Mouse (Mus musculus) testis, adult 2 months (tissue): ENCODE data around the gene Mrps22. TPM values are rescaled to one million over a fixed set of nuclear protein-coding genes. Genes with fewer than 3 reads are reported as not detected.
A peak's percentile ranks its signal among the peaks of the same experiment; 100 is the strongest.

Experiments
- H3K27ac ChIP-seq: fragments of 200-500 bp; 2 replicates; pipeline ENCODE4 v1.5.1; 2012; ENCODE audit warnings: low read depth, low read length; ENCODE audit not compliant: control insufficient read depth, insufficient read depth
- H3K27me3 ChIP-seq: fragments of 200-500 bp; 2 replicates; pipeline ENCODE4 v1.6.1; 2012; ENCODE audit warnings: mild to moderate bottlenecking, low read length, moderate library complexity; ENCODE audit not compliant: control insufficient read depth, insufficient read depth
- H3K36me3 ChIP-seq: fragments of 200-500 bp; 2 replicates; pipeline ENCODE4 v1.6.1; 2012; ENCODE audit warnings: mild to moderate bottlenecking, low read length; ENCODE audit not compliant: control insufficient read depth, insufficient read depth
- H3K4me1 ChIP-seq: fragments of 200-500 bp; 2 replicates; pipeline ENCODE4 v1.6.1; 2012; ENCODE audit warnings: low read length; ENCODE audit not compliant: control insufficient read depth, insufficient read depth
- H3K4me3 ChIP-seq: fragments of 200-500 bp; 2 replicates; pipeline ENCODE4 v1.5.1; 2012; ENCODE audit warnings: low read depth, mild to moderate bottlenecking, low read length, moderate library complexity, mixed read lengths; ENCODE audit not compliant: control insufficient read depth
- CTCF ChIP-seq: fragments of 200-500 bp; IDR thresholded peaks from 2 replicates; pipeline ENCODE4 v1.5.1; 2012; ENCODE audit warnings: low read depth, mild to moderate bottlenecking, inconsistent platforms, low read length, moderate library complexity; ENCODE audit not compliant: control insufficient read depth, insufficient read depth, insufficient replicate concordance
- POLR2A ChIP-seq: fragments of 200-500 bp; IDR thresholded peaks from 2 replicates; pipeline ENCODE4 v1.6.1; 2012; ENCODE audit warnings: low read depth, mild to moderate bottlenecking, inconsistent platforms, low read length, moderate library complexity; ENCODE audit not compliant: control insufficient read depth
- polyA plus RNA-seq: library from polyadenylated mRNA; depleted of rRNA; stranded (reverse); fragments of >200 nt; gene quantifications from 2 replicates; pipeline ENCODE4 v1.2.3, GENCODE M21; 2012; rRNA removed

Gene Mrps22
- 20.9 and 23.2 TPM in 2 replicates for polyA plus RNA-seq

- H3K27ac ChIP-seq = peak within 1 kb of the TSS; percentile 46
- peaks cover 5% of the 10 kb centered on the region for H3K4me1 ChIP-seq
- no peaks in the 10 kb centered on the region for H3K36me3 ChIP-seq
- peak; percentile 85 for TF ChIP-seq POLR2A
- no peak for TF ChIP-seq CTCF
- peak within 1 kb of the TSS; percentile 91 for H3K4me3 ChIP-seq
- no peaks in the 10 kb centered on the region for H3K27me3 ChIP-seq
Observed at GRCm38 (mm10) chr9:98601156-98601836, at the start of gene Mrps22. Gene Mrps22, minus strand, starts transcription at chr9:98601660.

GRCm38 (mm10) chr9:98650547-98650946, 49.1 kb upstream of the Mrps22 start:
- TF ChIP-seq CTCF (no peak), POLR2A (no peak)
- no peak overlapping the region for H3K27ac ChIP-seq
- H3K36me3 ChIP-seq = no peaks in the 10 kb centered on the region
- no peaks in the 10 kb centered on the region; the same call in 1 of the 2 replicates for H3K4me1 ChIP-seq
- H3K4me3 ChIP-seq = no peak overlapping the region
- no peaks in the 10 kb centered on the region for H3K27me3 ChIP-seq

DNA sequence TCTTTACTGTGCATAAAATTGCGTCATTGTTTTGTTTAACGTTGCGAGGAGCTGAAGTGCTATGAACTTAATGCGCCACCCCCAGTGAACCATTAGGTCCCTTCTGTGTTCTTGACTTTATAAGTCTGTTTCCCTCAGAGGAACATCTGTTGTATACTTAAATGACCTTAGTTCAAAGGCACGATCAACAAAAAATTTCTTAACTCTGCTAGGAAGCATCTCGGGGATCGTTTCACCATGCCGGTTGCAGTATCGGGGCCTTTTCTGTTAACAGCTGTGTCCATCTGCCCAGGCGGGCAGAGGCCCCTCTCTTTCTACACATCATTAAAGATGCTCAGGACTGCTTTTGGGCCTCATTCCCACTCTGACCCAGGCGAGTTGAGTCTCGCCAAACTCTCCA, 46.0 kb upstream of the Mrps22 start:
- Histone ChIP-seq H3K27ac (no peak overlapping the region), H3K36me3 (no peaks in the 10 kb centered on the region), H3K27me3 (no peaks in the 10 kb centered on the region), H3K4me3 (no peak overlapping the region), H3K4me1 (peaks cover 5% of the 10 kb centered on the region; the same call in 1 of the 2 replicates)
- TF ChIP-seq CTCF (no peak), POLR2A (no peak)

GRCm38 (mm10) chr9:98645750-98646149, 44.3 kb upstream of the Mrps22 start:
- Histone ChIP-seq H3K36me3 (no peaks in the 10 kb centered on the region), H3K27me3 (no peaks in the 10 kb centered on the region), H3K4me3 (no peak overlapping the region), H3K4me1 (peaks cover 7% of the 10 kb centered on the region; the same call in 1 of the 2 replicates), H3K27ac (no peak overlapping the region)
- TF ChIP-seq CTCF (peak; percentile 70; the same call in 1 of the 2 replicates), POLR2A (no peak)

DNA sequence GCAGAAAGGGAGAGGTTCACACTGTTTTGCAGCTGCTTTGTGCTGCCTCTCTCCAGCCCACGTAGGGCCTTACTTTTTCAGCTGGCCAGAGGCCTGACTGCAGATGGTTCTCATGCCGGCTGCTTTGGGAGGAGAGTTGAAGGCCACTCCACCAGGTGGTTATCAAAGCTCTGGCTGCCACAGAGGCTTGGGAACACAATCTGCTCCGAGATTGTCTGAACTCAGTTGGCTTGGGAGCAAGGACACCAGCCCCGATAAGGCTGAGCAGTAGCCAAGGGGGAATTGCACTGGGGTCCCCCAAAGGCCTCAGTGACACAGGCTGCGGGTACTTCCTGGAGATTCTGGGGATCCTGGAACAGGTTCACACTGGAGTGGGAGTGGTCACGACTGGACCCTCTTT, 40.7 kb upstream of the Mrps22 start:
- H3K27ac ChIP-seq = no peak overlapping the region; the same call in 1 of the 2 replicates
- H3K4me1 ChIP-seq = peaks cover 7% of the 10 kb centered on the region; the same call in 1 of the 2 replicates
- H3K4me3 ChIP-seq = no peak overlapping the region
- H3K27me3 ChIP-seq = no peaks in the 10 kb centered on the region
- no peak for TF ChIP-seq POLR2A
- TF ChIP-seq CTCF = no peak
- no peaks in the 10 kb centered on the region for H3K36me3 ChIP-seq

DNA sequence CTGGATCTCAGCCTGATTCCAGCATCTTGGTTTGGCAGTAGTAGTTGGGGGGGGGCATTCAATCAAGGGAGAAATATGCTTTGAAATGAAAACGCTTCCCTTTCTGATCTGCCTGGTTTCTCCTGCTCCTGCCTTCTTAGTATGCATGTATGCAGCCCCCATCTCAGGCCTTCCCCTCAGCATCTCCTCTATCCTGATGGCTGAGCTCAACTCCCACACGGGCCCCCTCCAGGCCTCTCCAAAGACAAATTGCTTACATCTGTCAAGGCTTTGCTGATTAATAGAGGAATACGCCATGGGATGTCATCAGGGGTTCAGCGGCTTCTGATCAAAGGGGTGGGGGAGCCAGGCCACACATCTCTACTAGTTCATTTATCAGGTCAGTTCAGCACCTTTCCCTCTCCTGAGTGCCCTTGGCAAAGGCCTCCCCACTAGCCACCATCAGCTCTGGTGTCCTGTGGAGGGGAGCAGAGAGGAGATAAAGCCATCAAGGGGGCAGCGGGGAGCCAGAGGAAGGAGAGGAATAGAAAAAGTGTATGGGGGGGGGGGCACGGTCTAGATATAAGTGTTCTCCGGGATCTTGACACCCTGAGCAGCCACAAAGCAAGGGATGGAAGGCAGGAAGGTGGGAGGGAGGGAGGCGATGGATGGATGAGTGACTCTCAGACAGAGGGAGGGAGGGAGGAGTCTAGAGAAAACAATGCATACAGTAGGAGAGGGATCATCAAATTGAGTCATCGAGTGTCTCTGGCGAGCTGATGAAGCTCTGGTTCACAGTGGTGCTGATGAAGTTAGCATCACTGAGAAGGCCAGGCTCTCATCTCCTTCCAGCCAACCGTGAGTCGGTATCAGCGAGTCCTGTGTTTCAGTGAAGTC, 32.1 kb upstream of the Mrps22 start:
- TF ChIP-seq CTCF (no peak), POLR2A (no peak)
- Histone ChIP-seq H3K27ac (no peak overlapping the region), H3K36me3 (no peaks in the 10 kb centered on the region), H3K4me3 (no peak overlapping the region), H3K27me3 (no peaks in the 10 kb centered on the region), H3K4me1 (no peaks in the 10 kb centered on the region)

DNA sequence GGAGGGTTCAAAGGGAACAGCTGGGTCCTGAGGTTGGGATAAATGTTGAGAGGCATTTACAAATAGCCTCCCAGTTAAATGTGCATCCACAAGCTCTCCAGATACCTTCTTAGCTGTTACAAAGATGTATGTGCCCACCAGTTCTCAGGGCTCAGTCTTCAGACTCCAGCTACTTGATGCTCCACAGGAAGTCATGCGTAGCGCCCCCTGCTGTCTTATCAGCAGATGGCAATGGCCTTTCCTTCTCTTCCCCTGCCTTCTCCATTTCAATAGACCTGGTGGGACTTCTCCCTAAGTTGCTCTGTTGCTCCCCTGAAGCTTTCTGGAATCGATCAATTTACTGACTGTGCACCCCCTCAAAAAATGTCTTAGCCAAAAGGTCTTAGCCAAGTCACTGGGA, 27.0 kb upstream of the Mrps22 start:
- H3K4me1 ChIP-seq = no peaks in the 10 kb centered on the region
- H3K36me3 ChIP-seq = no peaks in the 10 kb centered on the region
- H3K27ac ChIP-seq = no peak overlapping the region
- H3K27me3 ChIP-seq = no peaks in the 10 kb centered on the region
- peak; percentile 78; the same call in 1 of the 2 replicates for TF ChIP-seq CTCF
- TF ChIP-seq POLR2A = no peak
- H3K4me3 ChIP-seq = no peak overlapping the region
